Mouse (Mus musculus): Measurements from ENCODE around the gene Jmy.

Jmy gene

DNA sequence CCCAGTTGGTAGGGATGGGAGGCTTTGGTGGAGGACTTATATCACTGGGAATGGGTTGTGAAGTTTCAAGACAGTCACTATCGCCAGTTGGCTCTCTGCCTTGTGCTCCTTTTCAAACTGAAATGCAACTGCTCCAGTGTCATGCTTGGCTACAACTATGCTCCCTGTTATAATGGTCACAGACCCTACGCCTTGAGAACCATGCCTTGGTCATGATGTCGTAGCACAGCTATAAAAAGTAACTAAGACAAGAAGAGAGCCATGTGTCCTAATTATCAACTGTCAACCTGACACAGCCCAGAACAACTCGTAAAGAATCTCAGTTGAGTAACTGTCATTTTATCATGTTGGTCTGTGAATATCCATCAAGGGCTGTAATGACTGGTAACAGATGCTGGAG lies 41.0 kb downstream of the Jmy start:
- no peak for DNase-seq (ENCODE audit: low spot score)

DNA sequence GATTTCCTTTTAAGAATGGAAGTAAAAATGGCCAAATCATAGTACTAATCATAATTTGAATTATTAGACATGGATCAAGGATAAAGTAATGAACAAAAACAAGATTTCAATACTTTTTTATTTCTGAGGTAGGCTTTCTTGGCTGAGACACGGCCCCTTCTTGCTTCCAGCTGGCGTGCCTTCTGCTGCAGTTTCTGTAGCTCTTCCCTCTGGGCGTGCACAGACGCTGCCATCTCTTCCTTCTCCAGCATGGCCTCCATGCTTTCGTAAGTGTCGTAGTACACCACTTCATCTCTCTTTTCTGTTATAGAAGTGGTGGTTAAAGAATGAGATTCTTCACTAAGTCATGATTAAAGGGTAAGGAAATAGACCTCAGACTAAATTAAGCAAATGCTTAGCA lies 46.3 kb downstream of the Jmy start:
- no peak for DNase-seq (ENCODE audit: low spot score)

DNA sequence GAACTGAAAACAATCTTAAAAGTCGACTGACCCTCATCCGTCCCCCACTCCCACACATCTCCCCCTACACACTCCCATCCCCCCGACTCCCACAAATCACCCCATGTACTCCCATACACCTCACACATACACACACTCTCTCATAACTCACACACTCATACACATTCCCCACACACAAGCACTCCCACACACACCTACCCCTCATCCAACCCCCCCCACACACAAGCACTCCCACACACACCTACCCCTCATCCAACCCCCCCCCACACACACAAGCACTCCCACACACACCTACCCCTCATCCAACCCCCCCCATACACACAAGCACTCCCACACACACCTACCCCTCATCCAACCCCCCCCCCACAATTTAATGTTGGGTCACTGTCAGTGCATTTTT lies 59.4 kb downstream of the Jmy start:
- no peak for DNase-seq (ENCODE audit: low spot score)

DNA sequence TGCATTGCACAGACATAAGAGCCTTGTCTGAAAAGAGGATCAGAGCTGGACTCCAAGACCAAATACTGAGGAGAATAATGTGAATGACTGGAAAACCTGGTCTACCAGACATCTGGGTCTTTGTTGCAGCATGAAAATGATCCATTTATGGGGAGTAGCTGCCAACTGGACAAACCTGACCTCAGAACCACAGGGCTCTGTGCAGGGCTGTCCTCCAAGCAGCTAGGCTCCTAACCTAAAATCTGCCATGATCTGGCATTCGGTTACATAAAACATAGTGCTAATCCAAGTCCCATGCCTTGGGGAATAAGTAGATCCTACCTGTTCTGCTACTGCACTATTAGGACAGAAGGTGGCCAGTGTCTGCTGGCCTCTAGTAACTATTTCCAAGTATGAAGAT lies 70.4 kb downstream of the Jmy start:
- no peak for DNase-seq (ENCODE audit: low spot score)

DNA sequence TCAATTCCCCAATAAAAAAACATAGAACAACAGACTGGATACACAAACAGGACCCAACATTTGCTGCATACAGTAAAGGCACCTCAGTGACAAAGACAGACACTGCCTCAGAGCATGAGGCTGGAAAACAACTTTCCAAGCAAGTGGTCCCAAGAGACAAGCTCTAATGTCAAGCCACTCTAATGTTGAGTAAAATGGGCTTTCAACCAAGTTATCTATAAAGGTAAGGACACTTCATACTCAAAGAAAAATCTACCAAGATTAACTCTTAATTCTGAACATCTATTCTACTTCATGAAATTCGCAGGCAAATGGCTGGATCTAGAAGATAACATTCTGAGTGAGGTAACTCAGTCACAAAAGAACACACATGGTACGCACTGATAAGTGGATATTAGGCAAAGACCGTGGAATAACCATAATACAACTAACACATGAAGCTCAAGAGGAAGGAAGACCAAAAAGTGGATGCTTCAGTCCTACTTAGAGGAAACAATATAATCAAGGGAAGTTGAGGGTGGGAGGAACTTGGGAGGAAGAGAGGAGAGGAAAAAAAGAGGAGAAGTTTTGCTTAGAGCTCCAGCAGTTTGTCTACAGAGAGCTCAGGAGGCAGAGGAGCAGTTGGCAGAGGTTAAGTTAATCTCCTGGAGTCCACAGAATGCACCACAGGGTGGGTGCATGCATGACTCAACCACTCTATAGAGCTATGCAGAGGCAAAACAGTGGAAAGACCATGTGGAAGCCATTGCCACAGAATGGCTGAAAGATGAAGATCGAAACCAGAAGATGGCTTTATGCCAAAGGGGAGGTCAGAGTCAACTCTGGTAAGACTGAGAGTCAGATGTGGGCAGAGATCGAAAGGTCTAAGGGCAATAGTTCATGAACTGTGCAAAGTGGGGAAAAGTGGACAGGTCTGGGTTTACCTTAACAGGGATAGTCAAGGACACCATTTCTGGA lies 71.4 kb downstream of the Jmy start:
- peak; percentile 2 for DNase-seq (ENCODE audit: low spot score)

DNA sequence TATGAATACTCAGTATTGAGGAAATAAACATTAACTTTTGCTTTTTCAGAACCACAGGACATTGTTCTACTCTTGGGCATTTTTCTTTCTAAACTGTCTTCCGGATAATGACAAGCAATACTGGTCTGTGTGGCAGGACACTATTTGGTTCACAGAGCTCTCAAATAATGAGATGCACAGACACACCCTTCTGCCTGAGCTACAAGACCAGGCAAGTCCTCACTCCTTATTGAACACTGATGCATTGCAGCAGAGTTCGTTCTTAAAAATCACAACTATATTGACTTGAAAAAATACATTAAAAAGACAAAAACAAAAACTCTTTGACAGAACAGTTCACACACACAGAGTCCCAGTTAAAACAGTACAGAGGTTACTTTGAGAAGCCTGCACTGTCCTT lies 76.4 kb downstream of the Jmy start:
- DNase-seq (ENCODE audit: low spot score): no peak

DNA sequence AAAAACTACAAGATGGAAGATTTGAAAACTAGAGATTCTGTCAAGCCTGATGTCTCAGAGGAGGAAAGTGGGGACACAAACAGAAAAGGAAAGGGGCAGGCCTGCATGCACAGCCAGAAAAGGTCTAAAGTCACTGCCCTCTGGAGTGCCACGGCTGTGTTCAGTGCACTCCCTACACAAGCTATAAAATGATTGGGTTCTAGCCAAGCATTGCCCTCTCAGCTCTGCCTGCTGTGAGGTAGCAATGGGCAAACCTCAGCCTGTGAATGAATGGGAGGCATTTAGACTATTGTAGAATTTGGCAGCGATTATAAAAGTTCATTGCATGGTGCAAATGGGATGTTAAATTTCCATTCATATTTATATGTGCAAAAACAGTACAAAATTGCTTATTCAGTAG lies 79.8 kb downstream of the Jmy start:
- DNase-seq (ENCODE audit: low spot score): no peak

DNA sequence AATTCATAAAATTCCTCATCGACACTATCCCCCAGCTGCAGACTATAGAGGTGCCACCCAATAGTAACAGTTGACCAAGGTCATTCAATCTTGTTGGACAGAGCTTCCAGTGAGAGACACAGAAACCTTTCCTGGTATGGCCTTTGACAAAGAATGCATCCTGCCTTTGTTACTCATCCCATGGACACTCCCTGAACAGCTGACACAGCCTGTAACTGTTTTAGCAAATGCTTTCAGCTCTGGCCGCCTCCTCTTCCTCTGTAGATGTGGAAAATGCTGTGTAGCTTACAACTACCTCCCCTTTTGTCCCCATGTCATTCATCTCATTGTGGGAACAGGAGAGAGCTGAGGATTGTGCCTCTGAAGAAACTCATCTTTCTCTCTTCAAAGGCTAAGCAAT lies 81.3 kb downstream of the Jmy start:
- no peak for DNase-seq (ENCODE audit: low spot score)

DNA sequence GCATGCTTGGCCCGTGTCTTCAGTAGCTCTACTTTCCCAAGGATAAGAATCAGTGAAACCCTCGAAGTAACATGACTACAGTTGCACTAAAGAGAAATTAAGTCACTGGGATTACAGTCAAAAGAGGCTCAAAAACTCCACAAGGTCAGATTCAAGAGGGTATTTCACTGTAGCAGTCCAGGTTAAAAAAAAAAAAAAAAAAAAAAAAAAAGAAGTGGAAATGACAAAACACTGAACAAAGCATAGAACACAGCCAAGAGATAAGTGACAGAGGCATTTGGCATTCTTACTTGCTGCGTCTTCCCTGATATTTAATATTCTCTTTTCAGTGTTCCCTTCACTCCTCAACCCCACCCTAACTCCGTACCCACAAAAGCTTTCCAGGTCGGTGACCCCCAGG lies 84.6 kb downstream of the Jmy start:
- DNase-seq (ENCODE audit: low spot score): no peak

DNA sequence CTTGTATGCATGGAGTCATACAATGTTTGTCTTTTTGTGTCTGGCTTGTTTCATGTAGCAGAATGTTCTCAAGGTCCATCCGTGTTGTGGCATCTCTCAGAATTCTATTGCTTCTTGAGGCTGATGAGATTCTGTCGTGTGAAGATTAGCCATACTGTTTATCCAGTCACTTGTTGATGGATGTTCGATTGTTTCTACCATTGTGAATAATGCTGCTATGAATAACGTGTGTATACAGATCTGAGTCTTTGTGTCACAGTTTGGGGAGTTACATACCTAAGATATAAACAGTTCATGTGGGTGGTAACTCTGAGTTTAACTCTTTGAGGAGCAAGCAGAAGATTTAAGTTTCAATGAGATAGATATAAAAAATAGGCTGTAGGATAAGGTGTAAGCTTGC lies 89.3 kb downstream of the Jmy start:
- no peak for DNase-seq (ENCODE audit: low spot score)

DNA sequence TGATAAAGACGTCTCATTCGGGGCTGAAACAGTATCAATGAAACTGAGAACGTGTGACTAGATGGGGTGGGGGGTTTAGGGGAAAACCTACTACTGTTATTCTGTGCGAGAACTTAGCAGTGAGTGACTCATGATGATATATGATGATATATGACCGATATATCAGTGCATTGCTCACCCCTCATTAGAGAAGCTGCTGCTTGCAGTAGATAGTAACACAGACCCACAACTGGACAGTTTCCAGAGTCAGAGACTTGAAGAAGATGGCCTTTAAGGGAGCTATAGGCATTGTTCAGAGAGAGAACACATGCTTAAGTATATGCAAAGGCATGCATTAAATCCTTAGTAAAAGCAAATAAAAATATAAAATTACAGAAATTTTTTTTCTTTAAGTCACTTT lies 92.8 kb downstream of the Jmy start:
- no peak for DNase-seq (ENCODE audit: low spot score)

DNA sequence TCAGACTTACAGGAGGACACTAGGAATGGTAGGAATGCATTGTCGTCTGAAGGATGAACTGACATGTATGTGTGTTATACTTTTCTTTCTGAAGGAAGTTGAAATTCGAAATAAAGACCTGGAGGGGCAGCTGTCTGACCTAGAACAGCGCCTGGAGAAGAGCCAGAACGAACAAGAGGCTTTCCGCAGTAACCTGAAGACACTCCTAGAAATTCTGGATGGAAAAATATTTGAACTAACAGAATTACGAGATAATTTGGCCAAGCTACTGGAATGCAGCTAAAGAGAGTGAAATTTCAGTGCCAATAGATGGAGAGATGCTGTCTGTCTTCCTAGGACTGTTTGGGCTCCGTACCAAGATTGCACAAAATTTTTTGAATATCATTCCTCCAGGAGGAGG lies 97.7 kb downstream of the Jmy start:
- DNase-seq (ENCODE audit: low spot score): no peak

DNA sequence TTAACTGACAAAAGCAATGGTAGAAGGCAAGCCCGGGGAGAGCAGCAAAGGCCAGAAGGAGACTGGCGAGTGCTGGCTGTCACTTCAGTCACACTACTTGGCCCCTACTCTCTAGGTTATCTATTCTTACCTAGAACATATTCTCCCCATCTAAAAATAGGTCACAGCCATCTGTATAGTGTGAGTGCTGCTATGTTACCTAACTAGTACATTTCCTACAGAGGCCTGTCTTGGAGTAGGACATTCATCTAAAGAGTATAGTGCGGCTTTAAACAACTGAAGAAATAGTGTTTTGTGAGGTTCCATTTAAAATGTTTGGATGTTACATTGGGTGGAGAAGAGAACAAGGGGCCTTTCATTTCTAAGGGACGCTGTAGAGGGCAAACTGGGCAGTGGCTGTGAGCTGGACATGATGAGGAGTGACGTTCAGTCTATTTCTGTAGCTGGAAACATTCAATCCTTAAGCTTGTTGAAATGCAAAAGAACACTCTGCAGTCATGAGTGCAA lies 99.8 kb downstream of the Jmy start:
- no peak for DNase-seq (ENCODE audit: low spot score)

DNA sequence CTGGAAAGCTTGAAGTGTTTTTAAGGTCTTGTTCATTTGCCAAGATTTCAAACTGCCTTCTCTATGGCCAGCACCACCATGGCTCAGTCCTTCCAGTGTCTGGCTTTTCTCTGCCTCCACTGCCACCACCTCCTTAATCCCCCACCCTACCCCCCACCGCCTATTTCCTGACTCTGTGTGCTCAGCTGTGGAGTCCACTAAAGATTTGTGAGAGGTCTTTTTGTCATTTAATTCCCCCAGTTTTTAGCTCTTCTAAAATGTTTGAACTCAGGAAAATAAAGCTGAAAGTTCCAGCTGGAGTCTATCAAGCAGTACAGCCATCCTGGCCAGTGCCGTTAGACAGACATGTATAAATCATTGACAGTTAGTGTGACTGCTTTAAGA lies 110.4 kb downstream of the Jmy start:
- DNase-seq (ENCODE audit: low spot score): peak; percentile 12

DNA sequence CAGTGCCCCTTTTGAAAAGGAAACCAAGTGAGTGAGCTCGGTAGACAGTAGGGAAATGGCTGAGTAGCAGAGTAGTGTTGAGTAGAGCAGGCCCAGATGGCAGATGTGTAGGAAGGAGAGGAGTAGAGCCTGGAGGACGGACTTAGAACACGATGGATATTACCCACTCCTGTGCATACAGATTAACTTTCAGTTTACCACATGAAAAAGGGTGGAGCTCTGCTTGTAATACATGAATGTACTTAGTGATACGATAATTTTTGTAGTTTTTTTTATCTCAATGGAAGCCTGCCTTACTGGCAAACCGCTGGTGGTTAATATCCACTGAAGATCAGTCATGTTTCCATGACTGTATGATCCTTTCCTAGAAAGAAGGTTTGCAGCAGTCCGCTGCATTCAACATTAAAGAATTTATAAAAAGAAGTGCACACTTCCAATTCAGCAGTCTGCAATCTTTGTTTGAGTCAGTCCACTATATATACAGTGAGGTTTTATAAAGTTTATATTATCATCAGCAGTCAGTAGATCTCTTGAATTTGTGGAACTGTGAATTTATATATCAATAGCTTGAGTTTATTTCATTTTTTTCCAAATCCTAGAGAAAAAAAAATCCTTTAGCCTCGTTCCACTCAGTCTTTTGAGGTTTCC lies 110.9 kb downstream of the Jmy start:
- DNase-seq (ENCODE audit: low spot score): no peak

DNA sequence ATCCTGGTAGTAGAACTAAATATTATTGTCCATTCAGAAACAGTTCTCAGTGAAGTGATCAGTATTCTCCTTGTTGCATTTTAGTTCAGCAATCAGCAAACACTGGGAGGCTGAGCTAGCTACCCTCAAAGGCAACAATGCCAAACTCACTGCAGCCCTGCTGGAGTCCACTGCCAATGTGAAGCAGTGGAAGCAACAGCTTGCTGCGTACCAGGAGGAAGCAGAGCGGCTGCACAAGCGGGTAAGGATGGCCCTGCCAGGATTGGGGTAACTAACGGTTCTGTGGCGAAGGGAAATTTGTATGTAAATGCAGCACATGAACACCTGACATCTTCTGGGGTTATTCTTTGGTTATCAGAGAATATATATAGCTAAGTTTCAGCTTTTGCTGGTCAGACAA lies 112.2 kb downstream of the Jmy start:
- DNase-seq (ENCODE audit: low spot score): no peak

DNA sequence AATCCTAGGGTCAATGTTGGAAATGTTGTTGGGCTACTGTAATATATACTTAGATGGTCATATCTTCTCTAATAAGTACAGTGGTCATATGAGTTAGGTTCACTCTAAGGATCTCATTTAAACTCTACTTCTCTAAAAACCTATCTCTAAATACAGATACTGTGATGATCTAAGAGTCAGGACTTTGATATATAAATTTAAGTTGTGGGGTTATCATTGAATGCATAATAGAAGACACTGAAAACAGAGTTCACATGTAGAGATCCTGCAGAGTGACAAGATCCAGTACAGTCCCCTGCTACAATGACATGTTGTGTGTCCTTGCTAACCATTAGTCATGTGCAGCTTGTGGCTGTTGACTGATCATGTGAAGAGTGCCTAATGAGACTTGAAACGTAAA lies 114.5 kb downstream of the Jmy start:
- no peak for DNase-seq (ENCODE audit: low spot score)

DNA sequence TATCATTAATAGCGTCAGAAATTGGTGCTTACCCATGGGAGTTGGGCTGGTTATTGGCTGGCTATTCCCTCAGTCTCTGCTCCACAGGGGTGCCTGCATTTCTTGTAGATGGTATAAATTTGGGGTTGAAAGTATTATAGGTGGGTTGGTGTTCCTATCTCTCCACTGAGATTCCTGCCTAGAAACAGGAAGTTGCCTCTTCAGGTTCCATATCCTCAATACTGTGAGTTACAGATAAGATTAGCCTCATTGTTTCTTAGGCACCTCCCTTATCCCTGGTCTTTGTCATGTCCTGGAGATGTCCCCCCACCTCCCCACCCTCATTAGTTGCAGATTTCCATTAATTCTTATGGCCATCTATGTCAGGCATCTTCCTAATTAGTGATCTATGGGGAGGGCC lies 115.1 kb downstream of the Jmy start:
- no peak for DNase-seq (ENCODE audit: low spot score)

DNA sequence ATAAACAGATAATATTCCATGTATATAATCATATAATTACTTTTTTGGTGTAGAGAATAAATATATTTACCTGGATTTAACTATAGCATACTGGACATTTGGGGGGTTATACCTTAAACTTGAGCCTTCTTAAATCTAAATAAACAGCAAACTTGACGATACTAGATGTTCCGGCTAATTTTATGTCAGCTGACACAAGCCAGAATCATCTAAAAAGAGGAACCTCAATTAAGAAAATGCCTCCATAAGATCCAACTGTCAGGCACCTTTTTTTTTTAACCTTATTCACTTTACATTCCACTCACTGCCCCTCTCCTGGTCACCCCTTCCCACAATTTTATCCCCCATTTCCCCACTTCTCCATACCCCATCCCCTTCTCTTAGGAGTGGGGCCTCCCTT lies 116.0 kb downstream of the Jmy start:
- no peak for DNase-seq (ENCODE audit: low spot score)

DNA sequence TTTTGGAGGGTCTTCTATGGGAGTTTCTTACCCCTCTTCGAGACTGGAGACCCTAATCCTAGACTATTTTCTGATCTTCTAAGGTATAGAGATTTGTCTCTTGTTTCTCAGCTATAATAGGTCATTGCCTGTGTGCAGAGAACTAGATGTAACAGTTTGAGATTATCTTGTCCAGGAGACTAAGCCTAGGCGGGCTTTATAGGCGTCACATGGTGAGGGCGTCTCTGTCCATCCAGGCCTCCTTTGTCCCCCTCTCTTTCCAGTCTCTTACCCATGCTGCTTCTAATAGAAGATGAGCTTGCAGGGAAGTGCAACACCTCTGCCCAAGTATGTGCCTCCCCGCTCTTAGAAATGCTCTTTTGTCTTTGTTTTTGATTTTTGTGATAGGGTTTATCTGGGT lies 116.5 kb downstream of the Jmy start:
- no peak for DNase-seq (ENCODE audit: low spot score)

DNA sequence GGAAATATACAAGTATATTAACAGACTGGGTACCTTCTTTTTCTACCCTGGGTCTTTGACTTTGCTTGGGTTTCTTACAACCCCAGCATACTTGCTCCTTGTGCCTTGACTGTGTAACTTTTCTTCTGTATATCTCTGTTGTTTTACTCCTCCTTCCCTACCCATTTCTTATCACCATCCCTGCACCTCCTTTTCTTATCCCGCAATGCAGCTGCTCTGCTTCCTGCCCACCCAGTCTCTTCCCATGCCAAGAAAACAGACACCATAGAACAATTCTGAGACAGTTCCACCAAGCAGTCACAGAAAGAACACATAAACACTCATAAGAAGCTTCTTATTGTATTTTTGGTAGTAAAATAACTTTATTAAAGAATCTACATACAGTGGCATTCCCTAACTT lies 118.3 kb downstream of the Jmy start:
- DNase-seq (ENCODE audit: low spot score): no peak

DNA sequence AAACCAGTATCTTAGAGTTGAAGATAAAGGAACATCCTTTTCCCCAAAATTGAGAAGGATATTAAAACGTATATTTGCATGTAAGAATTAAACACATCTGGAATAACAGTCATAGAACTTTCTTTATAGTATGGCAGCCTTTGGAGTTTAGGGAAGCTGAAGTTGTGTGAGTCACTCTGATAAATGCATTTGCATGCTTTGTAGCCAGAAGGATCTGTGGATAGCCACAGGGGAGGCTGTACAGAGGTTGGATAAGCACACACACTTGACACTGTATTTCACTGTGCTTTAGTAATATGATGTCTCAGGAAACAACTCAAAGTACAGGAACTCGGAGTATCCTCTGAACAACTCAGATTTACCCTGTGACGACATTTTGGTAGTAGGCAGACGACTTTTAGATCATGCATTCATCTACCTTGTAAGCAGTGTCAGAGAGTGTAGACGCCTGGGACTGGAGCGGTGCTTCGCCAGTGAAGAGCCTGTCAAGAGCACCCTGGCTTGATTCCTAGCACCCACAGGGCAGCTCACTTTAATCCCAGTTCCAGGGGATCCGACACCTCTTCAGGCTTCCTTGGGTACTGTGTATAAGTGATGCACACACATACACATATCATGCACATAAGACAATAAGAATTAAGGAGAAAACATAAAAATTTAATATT lies 119.1 kb downstream of the Jmy start:
- no peak for DNase-seq (ENCODE audit: low spot score)

Data from adipocyte (in vitro differentiated cells).